Mouse (Mus musculus): ENCODE results near the gene Corin. TPM values are rescaled to one million over a fixed set of nuclear protein-coding genes. Genes with fewer than 3 reads are reported as not detected.

Corin gene
- polyA plus RNA-seq (2017; shearing (Covaris generic)): 0.27 TPM

GRCm38 (mm10) chr5:72503531-72504523 is at the start of gene Corin:
Gene Corin, minus strand, starts transcription at chr5:72504473.

Other genes with a start within 250 kb of the Corin start
- 2.8 TPM for gene Nfxl1, start 55.2 kb upstream of the Corin start, polyA plus RNA-seq (2017; shearing (Covaris generic))
- gene Zar1, start 76.8 kb upstream of the Corin start, polyA plus RNA-seq (2017; shearing (Covaris generic)): not detected
- not detected for gene Gm5868, start 83.1 kb upstream of the Corin start, polyA plus RNA-seq (2017; shearing (Covaris generic))
- gene Cnga1, start 139.8 kb upstream of the Corin start, polyA plus RNA-seq (2017; shearing (Covaris generic)): 4.3 TPM
- 32.1 TPM for gene Nipal1, start 143.3 kb upstream of the Corin start, polyA plus RNA-seq (2017; shearing (Covaris generic))
- 116 TPM for gene Txk, start 248.3 kb upstream of the Corin start, polyA plus RNA-seq (2017; shearing (Covaris generic))